Mouse (Mus musculus) forebrain, embryonic 13.5 days (tissue): ENCODE measurements around the gene Nusap1. TPM values are rescaled to one million over a fixed set of nuclear protein-coding genes. Genes with fewer than 3 reads are reported as not detected.

Experiments used
- ATAC-seq: fragments of 200-750 bp; cut with Nextera tagmentation; 2 replicates; pipeline ENCODE4 v1.8.0; 2017
- H3K27ac ChIP-seq: fragments of 300-500 bp; sonication (generic); 2 replicates; pipeline ENCODE4 v1.5.1; 2015; ENCODE audit warnings: inconsistent platforms, mild to moderate bottlenecking, moderate library complexity
- H3K27me3 ChIP-seq: fragments of 300-500 bp; sonication (generic); 2 replicates; pipeline ENCODE4 v1.6.1; 2015; ENCODE audit warnings: mild to moderate bottlenecking, inconsistent platforms
- H3K36me3 ChIP-seq: fragments of 300-500 bp; sonication (generic); 2 replicates; pipeline ENCODE4 v1.6.1; 2015; ENCODE audit warnings: mild to moderate bottlenecking, inconsistent platforms; ENCODE audit not compliant: poor library complexity, severe bottlenecking
- H3K4me1 ChIP-seq: fragments of 300-500 bp; sonication (generic); 2 replicates; pipeline ENCODE4 v1.6.1; 2015; ENCODE audit warnings: inconsistent platforms
- H3K4me2 ChIP-seq: fragments of 300-500 bp; sonication (generic); 2 replicates; pipeline ENCODE4 v1.6.1; 2015; ENCODE audit warnings: inconsistent platforms, mild to moderate bottlenecking, moderate library complexity
- H3K4me3 ChIP-seq: fragments of 300-500 bp; sonication (generic); 2 replicates; pipeline ENCODE4 v1.5.1; 2015; ENCODE audit warnings: mild to moderate bottlenecking, inconsistent platforms
- H3K9ac ChIP-seq: fragments of 300-500 bp; sonication (generic); 2 replicates; pipeline ENCODE4 v1.6.1; 2015; ENCODE audit warnings: mild to moderate bottlenecking, inconsistent platforms
- H3K9me3 ChIP-seq: fragments of 300-500 bp; sonication (generic); replicated peaks from 2 replicates; pipeline ENCODE4 v1.6.1; 2016; ENCODE audit warnings: inconsistent platforms
- WGBS: fragments of 180-500 bp; shearing (Covaris S2); methylation state at CpG from one replicate; pipeline ENCODE4 v1.1.7; 2015; 5-methylcytosine and 5-hydroxymethylcytosine counted together
- polyA plus RNA-seq: library from polyadenylated mRNA; unstranded; fragments of >200 nt; fragmentation: Nextera tagmentation; extraction: Ambion mirVana; gene quantifications from 2 replicates; pipeline ENCODE4 v1.2.1, GENCODE M21; 2015

The Nusap1 gene
- polyA plus RNA-seq, 1 experiment from 2014 or later: 82.5 TPM

GRCm38 (mm10) chr2:119699962-119700361 is 81.9 kb downstream of the Nusap1 start:
- Histone ChIP-seq H3K4me2 (no peak overlapping the region), H3K4me3 (no peak overlapping the region), H3K36me3 (peaks cover 33% of the 10 kb centered on the region), H3K4me1 (no peaks in the 10 kb centered on the region), H3K27me3 (no peaks in the 10 kb centered on the region), H3K9me3 (no peaks in the 10 kb centered on the region), H3K9ac (no peak overlapping the region), H3K27ac (no peak overlapping the region)
- no peak for ATAC-seq
- 97% methylated on average over 3 of the region's 3 CpGs for WGBS

Other genes starting within 250 kb of the Nusap1 start
- 4.1 and 4.6 TPM in 2 replicates for gene Ino80, start 140.6 kb upstream of the Nusap1 start, polyA plus RNA-seq
- 0.34 and 0.59 TPM in 2 replicates for gene Exd1, start 70.7 kb upstream of the Nusap1 start, polyA plus RNA-seq
- 65.7 and 69.6 TPM in 2 replicates for gene Chp1, start 70.6 kb upstream of the Nusap1 start, polyA plus RNA-seq
- gene Oip5, start 171 bp downstream of the Nusap1 start, polyA plus RNA-seq: 26.3 and 27.6 TPM in 2 replicates
- 38.3 and 43.2 TPM in 2 replicates for gene Ndufaf1, start 44.5 kb downstream of the Nusap1 start, polyA plus RNA-seq
- 63.4 and 81.4 TPM in 2 replicates for gene Rtf1, start 56.8 kb downstream of the Nusap1 start, polyA plus RNA-seq
- gene Itpka, start 124.0 kb downstream of the Nusap1 start, polyA plus RNA-seq: 0.62 and 0.65 TPM in 2 replicates
- gene Ltk, start 142.1 kb downstream of the Nusap1 start, polyA plus RNA-seq: 0.13 and 0.14 TPM in 2 replicates
- gene Rpap1, start 169.2 kb downstream of the Nusap1 start, polyA plus RNA-seq: 22.7 and 27.5 TPM in 2 replicates
- 17.1 and 18.7 TPM in 2 replicates for gene Tyro3, start 179.4 kb downstream of the Nusap1 start, polyA plus RNA-seq